Mouse (Mus musculus): ENCODE results near the gene Casp7. TPM values are rescaled to one million over a fixed set of nuclear protein-coding genes. Genes with fewer than 3 reads are reported as not detected.

The Casp7 gene
- total RNA-seq (2023), result 10 to 100 TPM; 33.7 to 36.3 TPM

GRCm38 (mm10) chr19:56396669-56397621, at the start of gene Casp7:
Gene Casp7 (plus strand): TSS chr19:56397129.

GRCm38 (mm10) chr19:56389879-56390278, 7.0 kb upstream of the Casp7 start, which contains the start of gene Nrap:
Gene Nrap (minus strand): TSS chr19:56390037.

GRCm38 (mm10) chr19:56461522-56462101, 64.7 kb downstream of the Casp7 start, which contains the start of gene Plekhs1:
Gene Plekhs1 (plus strand): TSS chr19:56461640.

Other genes starting within 250 kb of the Casp7 start
- not detected for gene Habp2, start 110.0 kb upstream of the Casp7 start, total RNA-seq (2023)
- gene Nrap, start 7.1 kb upstream of the Casp7 start, total RNA-seq (2023), result not detected
- gene Plekhs1, start 64.5 kb downstream of the Casp7 start, total RNA-seq (2023), result 1 to 10 TPM; 1.7 to 1.8 TPM
- gene Dclre1a, start 151.1 kb downstream of the Casp7 start, total RNA-seq (2023), result 1 to 10 TPM; 4.2 to 4.6 TPM
- 10 to 100 TPM; 22.2 to 24.5 TPM for gene Nhlrc2, start 151.1 kb downstream of the Casp7 start, total RNA-seq (2023)

Data from B cell, adult 67 days (primary cell).